Mouse (Mus musculus): ENCODE results near the gene Klf5.

- peak; percentile 28; the same call in 1 of the 2 replicates for TF ChIP-seq CTCF (IDR thresholded peaks at IDR 0.05; ENCODE audit: low read depth)
- no peak for TF ChIP-seq EP300 (IDR thresholded peaks at IDR 0.05; ENCODE audit: low read depth)
These were observed 561 bp downstream of the Klf5 start for GRCm38 (mm10) chr14:99299022-99299481.
